Mouse (Mus musculus) thymus, adult 2 months (tissue): Measurements from ENCODE around the gene Btbd9. TPM values are rescaled to one million over a fixed set of nuclear protein-coding genes. Genes with fewer than 3 reads are reported as not detected.

Source experiments
- DNase-seq: peaks from one replicate; pipeline ENCODE4 v3.0.0; 2021
- H3K27ac ChIP-seq: fragments of 200-500 bp; 2 replicates; pipeline ENCODE4 v1.5.1; 2012; ENCODE audit warnings: low read length, control low read depth; ENCODE audit not compliant: control insufficient read depth, insufficient read depth
- H3K27me3 ChIP-seq: fragments of 200-500 bp; 2 replicates; pipeline ENCODE4 v1.6.1; 2012; ENCODE audit warnings: mild to moderate bottlenecking, low read length, moderate library complexity, mixed read lengths; ENCODE audit not compliant: control insufficient read depth, insufficient read depth
- H3K36me3 ChIP-seq: fragments of 200-500 bp; 2 replicates; pipeline ENCODE4 v1.6.1; 2012; ENCODE audit warnings: mild to moderate bottlenecking, low read length, moderate library complexity; ENCODE audit not compliant: control insufficient read depth, insufficient read depth
- H3K4me1 ChIP-seq: fragments of 200-500 bp; replicated peaks from 2 replicates; pipeline ENCODE4 v1.6.1; 2012; ENCODE audit warnings: low read length; ENCODE audit not compliant: control insufficient read depth, insufficient read depth
- H3K4me3 ChIP-seq: fragments of 200-500 bp; 2 replicates; pipeline ENCODE4 v1.5.1; 2012; ENCODE audit warnings: mild to moderate bottlenecking, low read length, control low read depth, moderate library complexity; ENCODE audit not compliant: control insufficient read depth, insufficient read depth
- CTCF ChIP-seq: fragments of 200-500 bp; IDR thresholded peaks from 2 replicates; pipeline ENCODE4 v1.5.1; 2012; ENCODE audit warnings: mild to moderate bottlenecking, control low read depth, low read length, moderate library complexity, borderline replicate concordance; ENCODE audit not compliant: control insufficient read depth, poor library complexity, insufficient read depth; ENCODE audit errors: extremely low read depth
- POLR2A ChIP-seq: fragments of 200-500 bp; IDR thresholded peaks from 2 replicates; pipeline ENCODE4 v1.6.1; 2012; ENCODE audit warnings: mild to moderate bottlenecking, low read length, control low read depth, moderate library complexity; ENCODE audit not compliant: control insufficient read depth, poor library complexity, insufficient read depth; ENCODE audit errors: extremely low read depth
- WGBS: fragments of 180-500 bp; shearing (Covaris S2); methylation state at CpG from one replicate; pipeline ENCODE4 v1.1.7; 2018; 5-methylcytosine and 5-hydroxymethylcytosine counted together
- polyA plus RNA-seq: library from polyadenylated mRNA; depleted of rRNA; stranded (reverse); fragments of >200 nt; gene quantifications from 2 replicates; pipeline ENCODE4 v1.2.3, GENCODE M21; 2012

Gene Btbd9
- polyA plus RNA-seq, 1 experiment, result 29.1 TPM

GRCm38 (mm10) chr17:30360654-30361053 lies 215.6 kb downstream of the Btbd9 start:
- Histone ChIP-seq H3K27ac (no peak overlapping the region), H3K36me3 (no peaks in the 10 kb centered on the region), H3K4me1 (peaks cover 12% of the 10 kb centered on the region), H3K27me3 (no peaks in the 10 kb centered on the region), H3K4me3 (no peak overlapping the region)
- TF ChIP-seq POLR2A (no peak), CTCF (no peak)
- no peak for DNase-seq
- 83% methylated on average over 1 of the region's 1 CpGs for WGBS

- Histone ChIP-seq H3K4me1 (peaks cover 9% of the 10 kb centered on the region), H3K27ac (no peak overlapping the region), H3K36me3 (no peaks in the 10 kb centered on the region), H3K27me3 (no peaks in the 10 kb centered on the region), H3K4me3 (no peak overlapping the region)
- TF ChIP-seq POLR2A (no peak), CTCF (no peak)
- 88% methylated on average over 5 of the region's 5 CpGs for WGBS
- DNase-seq, result no peak
Measured at GRCm38 (mm10) chr17:30359392-30359791, 216.9 kb downstream of the Btbd9 start.

- Histone ChIP-seq H3K4me3 (no peak overlapping the region), H3K27ac (no peak overlapping the region), H3K36me3 (no peaks in the 10 kb centered on the region), H3K4me1 (0 out of 2 replicates have a peak, but pooled peaks cover 4% of the 10 kb centered on the region), H3K27me3 (no peaks in the 10 kb centered on the region)
- no peak for DNase-seq
- TF ChIP-seq POLR2A, result no peak
- TF ChIP-seq CTCF, result no peak
- 100% methylated on average over 1 of the region's 1 CpGs for WGBS
Measured at GRCm38 (mm10) chr17:30355431-30355830, 220.9 kb downstream of the Btbd9 start.

- Histone ChIP-seq H3K27me3 (no peaks in the 10 kb centered on the region), H3K4me1 (0 out of 2 replicates have a peak, but pooled peaks cover 4% of the 10 kb centered on the region), H3K27ac (no peak overlapping the region), H3K36me3 (no peaks in the 10 kb centered on the region), H3K4me3 (no peak overlapping the region)
- DNase-seq, result no peak
- TF ChIP-seq POLR2A (no peak), CTCF (no peak)
- WGBS, result 95% methylated on average over 5 of the region's 5 CpGs
Measured at GRCm38 (mm10) chr17:30354381-30354780, 221.9 kb downstream of the Btbd9 start.

GRCm38 (mm10) chr17:30348031-30348430 lies 228.3 kb downstream of the Btbd9 start:
- H3K36me3 ChIP-seq, result no peaks in the 10 kb centered on the region
- H3K27me3 ChIP-seq, result no peaks in the 10 kb centered on the region
- TF ChIP-seq POLR2A, result no peak
- TF ChIP-seq CTCF, result no peak
- H3K4me3 ChIP-seq, result no peak overlapping the region
- no peak overlapping the region for H3K27ac ChIP-seq
- WGBS, result 98% methylated on average over 2 of the region's 2 CpGs
- H3K4me1 ChIP-seq, result peaks cover 6% of the 10 kb centered on the region; the same call in 1 of the 2 replicates
- DNase-seq, result no peak

GRCm38 (mm10) chr17:30347101-30347613 lies 229.1 kb downstream of the Btbd9 start:
- Histone ChIP-seq H3K4me3 (no peak overlapping the region), H3K4me1 (peaks cover 6% of the 10 kb centered on the region; the same call in 1 of the 2 replicates), H3K27me3 (no peaks in the 10 kb centered on the region), H3K27ac (no peak overlapping the region), H3K36me3 (no peaks in the 10 kb centered on the region)
- 88% methylated on average over 10 of the region's 10 CpGs for WGBS
- no peak for TF ChIP-seq CTCF
- DNase-seq, result no peak

- WGBS, result 88% methylated on average over 3 of the region's 3 CpGs
- Histone ChIP-seq H3K27ac (no peak overlapping the region), H3K27me3 (no peaks in the 10 kb centered on the region), H3K4me1 (peaks cover 6% of the 10 kb centered on the region; the same call in 1 of the 2 replicates), H3K36me3 (no peaks in the 10 kb centered on the region), H3K4me3 (no peak overlapping the region)
- DNase-seq, result no peak
- TF ChIP-seq POLR2A (no peak), CTCF (no peak)
Measured at GRCm38 (mm10) chr17:30345008-30345407, 231.3 kb downstream of the Btbd9 start.
